Mouse (Mus musculus) left cerebral cortex, adult 18-20 months (tissue): ENCODE data around the gene Fam207a. TPM values are rescaled to one million over a fixed set of nuclear protein-coding genes. Genes with fewer than 3 reads are reported as not detected.
A peak's percentile ranks its signal among the peaks of the same experiment; 100 is the strongest.

Experiments used
- DNase-seq, 2 experiments: peaks; one replicate each; pipeline ENCODE4 v3.0.0; 2021 to 2022; ENCODE audit warnings: low spot score in 2 of 2, mixed read lengths in 1 of 2
- total RNA-seq, 2 experiments: library from RNA; stranded (reverse); gene quantifications; 2 replicates each; pipeline ENCODE4 v1.2.3; 2021

Gene Fam207a
- total RNA-seq, 2 experiments from 2014 or later, result 34.7 to 35.8 TPM

- DNase-seq, result no peak
These were observed 16.4 kb upstream of the Fam207a start for GRCm38 (mm10) chr10:77532020-77532413.

- DNase-seq, result no peak
These were observed 15.7 kb upstream of the Fam207a start for GRCm38 (mm10) chr10:77531026-77532019.

- DNase-seq, result no peak
These were observed 14.6 kb upstream of the Fam207a start, which contains the start of gene Itgb2 for GRCm38 (mm10) chr10:77530140-77530539. Gene Itgb2, plus strand, starts transcription at chr10:77530252.

- DNase-seq, result no peak
These were observed 13.0 kb upstream of the Fam207a start for GRCm38 (mm10) chr10:77528634-77529033.

GRCm38 (mm10) chr10:77526488-77526887 is 10.9 kb upstream of the Fam207a start:
- no peak for DNase-seq

- no peak for DNase-seq
These were observed 7.7 kb upstream of the Fam207a start for GRCm38 (mm10) chr10:77523321-77523720.

- no peak for DNase-seq
These were observed 7.2 kb upstream of the Fam207a start for GRCm38 (mm10) chr10:77522746-77523145.

GRCm38 (mm10) chr10:77522021-77522731 is 6.6 kb upstream of the Fam207a start:
- no peak for DNase-seq

- DNase-seq, result no peak
These were observed 4.9 kb upstream of the Fam207a start for GRCm38 (mm10) chr10:77520497-77520896.

GRCm38 (mm10) chr10:77519191-77519590 is 3.6 kb upstream of the Fam207a start:
- no peak for DNase-seq

GRCm38 (mm10) chr10:77517801-77518200 is 2.2 kb upstream of the Fam207a start:
- no peak for DNase-seq

- DNase-seq, result peak; percentile 66 to 69
These were observed 1.6 kb upstream of the Fam207a start for GRCm38 (mm10) chr10:77517066-77517620.

GRCm38 (mm10) chr10:77516379-77516951 is 880 bp upstream of the Fam207a start:
- DNase-seq, result no peak

GRCm38 (mm10) chr10:77510225-77510982 is 5.2 kb downstream of the Fam207a start:
- no peak for DNase-seq

- peak; percentile 76 to 91 for DNase-seq
These were observed 6.0 kb downstream of the Fam207a start for GRCm38 (mm10) chr10:77509403-77510187.

GRCm38 (mm10) chr10:77508744-77509143 is 6.8 kb downstream of the Fam207a start:
- DNase-seq, result no peak

GRCm38 (mm10) chr10:77507779-77508178 is 7.8 kb downstream of the Fam207a start:
- DNase-seq, result no peak

- no peak for DNase-seq
These were observed 8.5 kb downstream of the Fam207a start for GRCm38 (mm10) chr10:77506961-77507577.

GRCm38 (mm10) chr10:77506526-77506925 is 9.1 kb downstream of the Fam207a start:
- DNase-seq, result no peak
